Mouse (Mus musculus): Measurements from ENCODE around the gene Trim14. TPM values are rescaled to one million over a fixed set of nuclear protein-coding genes. Genes with fewer than 3 reads are reported as not detected.
A peak's percentile ranks its signal among the peaks of the same experiment; 100 is the strongest.

The Trim14 gene
- total RNA-seq, 2 experiments from 2014 or later: 0.76 to 1.3 TPM

- DNase-seq: no peak
Observed at GRCm38 (mm10) chr4:46526798-46527557, 9.0 kb downstream of the Trim14 start.

GRCm38 (mm10) chr4:46526226-46526625, 9.7 kb downstream of the Trim14 start:
- no peak for DNase-seq

- DNase-seq: no peak
Observed at GRCm38 (mm10) chr4:46523324-46523723, 12.6 kb downstream of the Trim14 start.

DNA sequence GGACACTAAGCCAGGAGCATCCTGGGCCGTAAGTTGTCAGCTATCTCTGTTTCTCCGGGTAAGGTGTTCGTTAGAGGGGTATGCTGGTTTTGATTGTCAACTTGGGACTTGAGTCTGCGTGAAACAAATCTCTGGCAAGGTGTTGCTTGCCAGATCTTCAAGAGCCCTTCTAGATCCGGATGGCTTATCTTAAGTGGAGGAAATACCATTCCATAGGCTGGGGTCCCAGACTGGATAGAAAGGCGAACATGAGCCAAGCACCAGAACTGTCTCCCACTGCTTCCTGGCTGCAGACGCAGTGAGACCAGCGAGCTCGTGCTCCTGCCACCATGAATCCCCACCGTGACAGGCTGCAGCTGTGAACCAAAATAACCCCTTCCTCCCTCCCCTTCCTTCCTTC, 14.5 kb downstream of the Trim14 start:
- no peak for DNase-seq

DNA sequence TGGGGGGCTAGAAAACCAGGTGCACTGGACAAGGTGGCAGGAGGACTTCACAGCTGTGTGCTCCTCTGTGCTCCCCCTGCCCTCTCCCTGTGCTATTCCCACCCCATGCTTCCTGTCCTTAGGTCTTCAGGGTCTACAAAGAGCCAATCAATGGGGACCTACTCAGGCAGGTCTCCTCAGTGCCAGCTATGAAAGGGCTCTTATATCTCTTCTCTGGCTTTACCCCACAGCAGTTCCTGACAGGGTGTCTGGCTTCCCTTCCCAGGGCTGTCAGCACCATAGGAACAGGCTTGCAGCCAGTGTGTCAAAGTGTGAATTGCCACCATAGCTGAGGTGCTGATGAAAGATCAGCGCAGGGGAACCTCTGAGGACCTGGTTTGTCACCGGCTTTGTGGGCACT, 15.4 kb downstream of the Trim14 start:
- DNase-seq: peak; percentile 40

DNA sequence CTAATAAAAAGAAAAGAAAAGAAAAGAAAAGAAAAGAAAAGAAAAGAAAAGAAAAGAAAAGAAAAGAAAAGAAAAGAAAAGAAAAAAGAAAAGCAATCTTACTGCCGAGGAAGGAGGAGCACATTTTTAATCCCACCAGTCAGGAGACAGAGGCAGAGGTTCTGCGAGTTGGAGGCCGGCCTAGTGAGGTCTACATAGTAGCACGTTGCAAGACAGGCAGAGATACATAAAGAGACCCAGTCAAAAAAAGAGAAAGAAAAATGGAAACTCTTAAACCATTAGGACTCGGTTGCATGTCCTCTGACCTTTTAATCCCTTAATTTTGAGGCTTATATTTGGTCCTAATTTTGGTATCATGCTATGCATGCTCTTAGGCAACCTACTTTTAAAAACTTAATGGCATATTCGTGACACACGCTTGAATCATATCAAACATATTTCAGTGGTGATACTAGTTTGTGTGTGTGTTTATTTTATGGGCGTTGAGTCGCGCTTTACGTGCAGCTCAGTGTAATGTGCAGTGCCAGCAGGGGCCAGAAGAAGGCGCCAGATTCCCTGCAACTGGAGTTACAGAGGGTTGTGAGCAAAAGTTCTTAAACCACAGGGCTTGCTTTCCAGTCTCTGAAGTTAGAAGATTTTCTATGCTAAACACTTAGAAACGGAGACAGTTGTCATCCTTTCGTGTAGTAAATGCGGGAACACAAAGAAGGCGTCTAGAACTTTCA, 28.0 kb downstream of the Trim14 start:
- peak; percentile 92 for DNase-seq

DNA sequence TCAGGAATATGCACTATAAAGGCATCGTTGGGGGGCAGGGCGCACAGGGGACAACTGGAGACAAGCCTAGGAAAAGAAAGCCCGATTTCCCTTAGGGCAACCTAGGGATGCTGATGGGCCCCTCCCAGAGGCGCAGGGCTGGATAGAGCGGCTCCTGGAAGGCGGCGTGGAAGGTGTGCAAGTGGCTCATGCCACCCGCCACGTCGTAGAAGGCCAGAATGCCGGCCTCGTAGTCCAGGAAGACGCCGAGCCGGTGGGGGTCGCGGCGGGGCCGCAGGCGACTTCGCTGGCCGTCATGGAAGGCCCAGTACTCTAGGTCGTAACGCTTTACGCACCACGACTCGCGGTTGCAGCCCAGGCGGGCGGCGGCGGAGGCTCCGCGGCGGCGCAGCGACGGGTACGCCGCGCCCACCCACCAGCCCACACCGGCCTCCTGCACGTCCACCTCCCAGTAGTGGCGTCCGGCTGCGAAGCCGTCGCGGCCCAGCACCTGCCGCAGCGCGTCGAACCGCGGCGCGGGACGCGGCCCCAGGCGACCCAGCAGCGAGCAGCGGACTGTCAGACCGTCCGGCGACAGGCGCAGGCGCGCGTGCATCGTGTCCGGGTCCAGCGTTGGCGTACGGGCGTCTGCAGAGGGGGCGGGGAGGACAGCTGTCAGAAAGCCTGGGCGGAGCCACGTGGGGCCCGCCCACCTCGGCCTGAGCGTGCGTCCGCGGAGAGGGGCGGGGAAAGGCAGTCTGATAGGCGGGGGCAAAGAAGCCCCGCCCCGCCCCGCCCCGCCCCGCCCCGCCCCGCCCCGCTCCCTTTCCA, 28.9 kb downstream of the Trim14 start:
- DNase-seq: peak; percentile 97

DNA sequence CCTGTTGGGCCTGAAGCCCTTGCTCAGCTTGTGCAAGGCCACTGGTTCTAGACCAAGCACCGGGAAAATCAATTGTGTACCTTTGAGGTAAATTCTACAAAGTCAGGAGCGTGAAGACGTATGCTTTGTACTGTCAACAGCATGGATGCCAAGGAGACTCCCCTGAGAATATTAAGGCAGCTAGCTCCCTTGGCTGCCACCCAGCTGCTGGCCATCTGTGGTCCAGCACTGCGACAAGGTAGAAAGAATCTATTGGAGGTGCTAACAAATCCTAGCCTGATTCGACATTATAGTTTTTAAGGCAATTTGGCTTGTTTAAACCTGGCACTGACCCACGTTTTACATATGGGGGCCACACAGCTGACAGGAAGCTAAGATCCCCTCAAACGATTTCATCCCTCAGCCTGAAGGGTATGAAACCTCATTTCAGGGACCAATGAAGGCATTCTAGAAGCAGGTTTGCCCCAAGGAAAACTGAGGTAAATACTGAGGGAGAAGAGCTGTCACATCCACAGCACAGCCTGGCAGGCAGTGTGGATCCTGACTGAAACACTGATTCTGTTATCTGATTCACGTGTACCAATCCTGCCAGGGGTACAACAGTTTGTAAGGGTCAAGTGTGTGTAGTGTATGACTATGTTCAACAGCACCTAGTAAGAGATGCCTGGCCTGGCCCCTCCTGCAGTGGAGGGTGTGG, 30.4 kb downstream of the Trim14 start:
- no peak for DNase-seq

- no peak for DNase-seq
Observed at GRCm38 (mm10) chr4:46503881-46504280, 32.1 kb downstream of the Trim14 start.

- no peak for DNase-seq
Observed at GRCm38 (mm10) chr4:46502606-46503502, 33.1 kb downstream of the Trim14 start.

GRCm38 (mm10) chr4:46498976-46499375, 37.0 kb downstream of the Trim14 start:
- DNase-seq: peak; percentile 56

DNA sequence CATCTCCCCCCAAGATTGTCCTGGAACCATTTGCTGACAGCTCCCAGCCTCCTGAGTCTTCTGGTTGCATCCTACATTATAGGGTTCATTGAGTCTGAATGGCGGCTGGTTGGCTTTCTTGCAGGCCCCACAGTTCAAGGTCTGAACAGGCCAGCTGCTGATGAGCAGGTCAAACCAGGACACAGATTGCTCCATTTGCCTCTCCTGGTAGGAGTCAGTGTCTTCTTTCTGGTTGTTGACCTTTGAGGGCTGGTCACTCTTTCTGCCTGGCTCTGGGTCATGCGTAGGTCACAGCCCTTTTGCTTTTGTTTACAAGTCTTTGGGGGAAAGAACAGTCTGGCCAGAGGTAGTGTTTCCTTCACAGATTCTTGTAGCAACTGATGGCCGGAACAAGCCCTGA, 37.4 kb downstream of the Trim14 start:
- no peak for DNase-seq

GRCm38 (mm10) chr4:46497286-46497892, 38.6 kb downstream of the Trim14 start:
- peak; percentile 85 for DNase-seq

- DNase-seq: no peak
Observed at GRCm38 (mm10) chr4:46495543-46495942, 40.4 kb downstream of the Trim14 start.

DNA sequence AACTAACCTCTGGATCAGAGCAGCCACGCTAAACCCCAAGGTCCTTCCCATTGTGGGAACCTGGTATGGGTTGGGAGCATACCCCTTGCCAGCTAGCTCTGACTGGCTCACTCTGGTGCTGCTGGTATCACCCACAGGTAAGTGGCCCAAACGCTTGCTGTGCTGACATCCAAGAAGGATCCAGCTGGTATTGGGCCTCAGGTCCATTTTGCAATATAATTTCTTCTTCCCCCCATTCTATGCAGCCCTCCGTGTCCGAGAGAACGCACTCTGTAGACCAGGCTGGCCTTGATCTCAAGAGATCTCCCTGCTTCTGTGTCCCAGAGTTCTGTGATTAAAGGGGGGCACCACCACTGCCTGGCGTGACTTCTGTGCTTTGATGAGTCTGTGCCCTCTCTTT, 42.9 kb downstream of the Trim14 start:
- DNase-seq: no peak

DNA sequence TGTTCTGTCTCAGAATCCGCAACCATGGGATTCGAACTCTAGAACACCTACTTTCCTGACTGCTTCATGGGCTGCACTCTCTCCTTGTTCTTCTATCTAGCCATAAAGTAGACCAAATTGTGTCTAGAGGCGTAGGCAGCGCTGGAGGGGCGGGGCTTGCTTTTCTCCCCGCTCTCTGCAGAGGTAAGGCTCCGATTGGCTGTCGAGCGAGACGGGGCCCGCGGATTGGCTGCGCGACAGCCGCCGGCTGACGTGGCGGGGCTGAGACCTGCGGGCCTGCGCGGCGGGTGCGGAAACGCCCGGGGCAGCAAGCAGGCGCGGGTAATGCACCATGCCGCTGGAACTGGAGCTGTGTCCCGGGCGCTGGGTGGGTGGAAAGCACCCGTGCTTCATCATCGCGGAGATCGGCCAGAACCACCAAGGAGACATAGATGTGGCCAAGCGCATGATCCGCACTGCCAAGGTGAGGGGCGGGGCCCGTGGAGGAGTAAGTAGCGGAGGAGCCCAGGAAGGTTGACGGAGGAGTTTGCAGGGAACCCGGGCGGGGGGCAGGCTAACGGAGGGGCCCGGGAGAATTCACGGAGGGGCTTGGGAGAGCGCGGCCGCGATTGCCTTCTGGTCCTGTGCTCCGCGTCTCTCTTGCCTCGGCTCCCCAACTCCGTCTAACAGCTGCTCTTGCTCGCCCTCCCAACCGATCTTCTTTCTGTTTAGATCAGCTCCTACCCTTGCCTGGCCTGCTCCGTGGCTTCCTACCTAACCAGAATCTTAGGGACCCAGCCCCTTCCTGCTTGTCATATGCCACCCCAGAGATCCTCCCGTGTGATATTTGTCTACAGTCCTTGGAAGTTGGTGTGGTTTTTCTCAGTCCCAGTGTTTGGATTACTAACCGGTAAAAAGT, 46.7 kb downstream of the Trim14 start, which contains the start of gene Nans:
Gene Nans, plus strand, starts transcription at position 221 of the 898 bp plus-strand sequence.
- peak; percentile 96 for DNase-seq

DNA sequence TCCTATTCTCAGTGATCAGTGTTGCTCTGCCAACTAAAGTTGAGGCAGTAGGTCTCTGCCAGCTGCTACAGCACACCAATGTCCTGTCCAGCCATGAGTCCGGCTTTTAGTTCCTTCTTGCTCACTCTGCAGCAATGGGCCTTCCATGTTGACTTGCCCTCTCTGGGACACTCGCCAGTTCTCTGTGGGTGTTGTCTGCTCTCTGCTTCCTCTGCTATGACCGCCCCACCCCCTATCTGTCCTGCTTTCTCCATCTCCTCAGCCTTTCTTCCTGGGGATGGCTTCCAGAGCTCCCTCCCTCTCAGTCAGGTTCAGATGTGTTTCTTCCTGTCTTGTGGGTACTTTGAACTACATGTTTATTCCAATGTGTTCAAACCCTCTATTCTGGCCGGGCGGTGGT, 48.6 kb downstream of the Trim14 start:
- DNase-seq: peak; percentile 71

- DNase-seq: peak; percentile 80
Observed at GRCm38 (mm10) chr4:46485696-46486417, 50.1 kb downstream of the Trim14 start.

- DNase-seq: no peak
Observed at GRCm38 (mm10) chr4:46479081-46479480, 56.9 kb downstream of the Trim14 start.
